Mouse (Mus musculus) Muller cell, postnatal 12 days (primary cell): ENCODE results near the gene Eml6.
A peak's percentile ranks its signal among the peaks of the same experiment; 100 is the strongest.
"Not testable (repeated sequence)": the region's sequence is repeated elsewhere in the genome, so short reads cannot be mapped to it uniquely, and the experiment has no call there.

Experiments
- DNase-seq: peaks from one replicate; pipeline ENCODE4 v3.0.0-alpha.2; 2015; ENCODE audit errors: inconsistent ontology term

The Eml6 gene

GRCm38 (mm10) chr11:30025835-30026472, at the start of gene Eml6:
Gene Eml6 (minus strand): TSS chr11:30026033.
- peak; percentile 99 for DNase-seq

DNA sequence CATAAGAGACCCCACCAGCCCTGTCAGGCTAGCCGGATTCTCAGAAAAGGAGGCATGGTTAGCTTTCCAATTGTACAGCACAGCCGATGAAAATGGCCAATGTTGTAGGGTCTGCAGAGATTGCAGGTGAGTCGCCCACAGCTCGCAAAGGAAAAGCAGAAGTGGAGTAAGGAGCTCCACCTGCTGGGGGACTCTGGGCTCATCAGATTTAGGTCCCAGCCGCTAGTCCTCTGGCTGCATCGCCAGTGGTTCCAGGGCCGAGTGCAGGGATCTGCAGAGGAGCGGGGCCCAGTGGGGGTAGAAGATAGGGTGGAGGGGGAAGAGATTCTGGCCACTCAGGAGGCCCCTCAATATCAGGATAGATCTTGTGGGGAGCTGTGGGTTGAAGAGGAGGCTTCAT, 31.5 kb upstream of the Eml6 start:
- peak; percentile 22 for DNase-seq

GRCm38 (mm10) chr11:30025144-30025543, 689 bp downstream of the Eml6 start:
- peak; percentile 33 for DNase-seq

- peak; percentile 39 for DNase-seq
Observed at GRCm38 (mm10) chr11:30024261-30025071, 1.4 kb downstream of the Eml6 start.

DNA sequence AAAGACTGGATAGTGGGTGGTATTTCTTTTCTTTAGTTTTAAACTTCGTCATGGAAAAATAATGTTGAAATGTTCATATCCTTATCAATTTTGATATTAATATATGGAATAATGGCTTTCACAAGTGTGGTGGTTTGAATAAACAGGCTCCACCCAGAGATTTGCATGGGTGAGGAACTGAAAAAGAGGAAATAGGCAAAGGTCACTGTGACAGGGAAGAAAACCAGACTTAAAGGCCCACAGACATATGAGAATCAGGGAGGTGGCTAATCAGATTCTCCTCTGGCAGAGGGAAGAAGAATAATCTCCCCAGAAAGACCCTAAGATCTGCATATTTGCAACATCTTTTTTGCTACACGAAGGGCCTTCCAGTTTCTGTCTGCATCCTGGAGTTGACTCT, 39.6 kb downstream of the Eml6 start:
- no peak for DNase-seq

DNA sequence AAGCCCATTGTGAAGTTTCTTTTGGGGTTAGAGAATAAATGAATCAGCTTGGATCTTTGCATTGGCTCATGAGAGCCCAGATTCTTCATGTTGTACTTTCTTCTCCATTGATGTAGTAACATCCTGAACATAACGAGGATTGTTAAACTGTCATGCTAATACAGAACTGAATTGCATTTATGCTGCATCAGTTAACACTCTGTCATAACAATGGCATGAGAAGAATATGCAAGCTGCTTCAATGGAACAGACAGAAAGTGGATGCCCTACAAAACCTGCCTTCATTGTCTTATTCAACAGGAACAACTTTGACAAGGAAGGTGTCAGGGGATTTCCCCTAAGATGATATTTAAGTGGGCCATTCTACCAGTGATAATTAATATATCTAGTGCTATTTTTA, 57.0 kb downstream of the Eml6 start:
- peak; percentile 79 for DNase-seq

DNA sequence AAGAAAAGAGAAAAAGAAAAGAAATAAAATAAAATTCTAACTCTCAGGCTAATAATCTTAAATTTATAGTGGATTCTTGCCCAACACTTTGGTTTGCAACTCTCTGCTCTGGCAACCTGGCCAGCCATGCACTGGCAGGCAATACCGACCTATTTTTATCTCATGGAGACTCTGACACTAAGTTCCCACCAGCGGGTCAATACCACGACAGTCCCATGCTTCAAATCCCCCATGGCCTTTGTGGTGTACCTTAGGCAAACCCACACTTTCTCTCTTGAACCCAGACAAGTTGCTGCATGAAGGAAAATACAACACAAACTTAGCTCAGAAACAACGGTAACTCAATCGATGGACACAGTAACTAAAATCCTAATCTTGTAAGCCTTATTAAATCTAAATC, 66.5 kb downstream of the Eml6 start:
- DNase-seq = no peak

GRCm38 (mm10) chr11:29944661-29945060, 81.2 kb downstream of the Eml6 start:
- DNase-seq = no peak

DNA sequence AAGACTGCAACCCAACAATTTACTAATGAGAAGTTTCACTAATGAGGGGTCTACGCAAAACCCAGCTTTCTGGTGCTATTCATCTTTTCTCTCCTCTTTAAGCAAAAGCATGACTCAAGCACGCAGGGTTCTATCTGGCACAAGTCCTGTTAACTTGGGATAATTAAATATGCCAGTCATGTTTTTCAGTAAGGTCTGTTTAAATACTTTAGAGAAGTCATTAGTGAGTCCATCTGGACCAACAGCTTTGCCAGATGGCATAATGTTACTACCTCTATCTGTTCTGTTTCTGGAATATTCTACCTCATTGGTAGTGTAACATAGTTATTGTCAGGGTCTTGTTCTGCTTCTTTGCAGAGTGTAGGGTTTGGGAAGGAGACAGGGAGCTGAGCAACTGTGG, 101.5 kb downstream of the Eml6 start:
- peak; percentile 96 for DNase-seq

- DNase-seq = no peak
Observed at GRCm38 (mm10) chr11:29923851-29924250, 102.0 kb downstream of the Eml6 start.

GRCm38 (mm10) chr11:29913180-29913579, 112.7 kb downstream of the Eml6 start:
- DNase-seq = no peak

DNA sequence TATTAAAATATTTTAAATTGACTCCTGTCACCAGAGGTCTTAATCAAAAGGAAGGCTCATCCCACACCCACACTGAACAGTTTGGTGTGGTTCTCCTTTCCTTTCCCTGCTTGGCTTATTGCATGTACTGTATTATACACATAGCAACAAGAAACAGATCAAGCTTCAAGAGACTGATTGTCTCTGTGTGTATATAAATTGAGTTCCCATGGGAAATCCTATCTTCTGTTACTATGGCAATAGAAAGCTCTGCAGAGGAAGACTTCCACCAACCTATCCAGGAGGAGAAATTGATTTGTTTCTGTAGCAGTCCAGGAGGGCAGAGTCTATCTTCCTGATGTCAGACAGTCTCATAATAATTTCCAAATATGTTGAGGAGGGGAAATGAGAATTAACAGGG, 116.5 kb downstream of the Eml6 start:
- no peak for DNase-seq

- DNase-seq = peak; percentile 34
Observed at GRCm38 (mm10) chr11:29885160-29885559, 140.7 kb downstream of the Eml6 start.

DNA sequence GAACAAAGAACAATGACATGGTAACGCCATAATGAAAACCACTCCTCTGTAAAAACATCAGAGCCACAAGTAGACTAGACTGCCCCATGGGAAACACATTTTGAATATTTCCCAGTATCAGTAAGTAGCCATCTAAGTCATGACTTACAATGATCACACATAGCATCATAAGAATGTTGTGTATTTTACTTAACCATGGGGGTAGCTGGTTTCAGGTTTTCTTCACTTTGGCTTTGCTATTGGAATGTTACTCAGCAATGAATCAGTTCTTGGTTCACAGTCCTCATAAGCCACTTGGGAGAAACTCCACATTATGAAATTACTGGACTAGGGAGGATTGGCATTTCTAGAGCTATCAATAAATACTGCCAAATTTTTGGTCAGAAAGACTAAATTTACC, 141.5 kb downstream of the Eml6 start:
- no peak for DNase-seq

DNA sequence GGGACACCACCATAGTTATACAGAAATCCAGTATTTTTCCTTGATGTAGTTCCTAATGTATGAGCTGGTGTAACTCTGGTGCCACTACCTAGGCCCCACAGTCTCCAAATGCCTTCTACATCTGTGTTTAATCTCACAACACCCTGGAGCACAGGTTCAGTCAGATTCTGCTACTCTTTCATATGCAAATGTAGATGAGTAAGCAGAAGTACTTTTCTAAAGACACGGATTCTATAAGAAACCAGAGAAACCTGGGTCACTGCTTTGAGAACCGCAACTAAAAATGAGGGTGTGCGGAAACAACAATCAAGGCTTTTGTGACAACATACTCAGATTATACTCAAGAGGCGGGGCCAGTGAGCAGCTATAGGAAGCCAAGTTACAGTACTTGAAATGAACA, 142.8 kb downstream of the Eml6 start:
- no peak for DNase-seq

GRCm38 (mm10) chr11:29879641-29880040, 146.2 kb downstream of the Eml6 start:
- DNase-seq = peak; percentile 36

- no peak for DNase-seq
Observed at GRCm38 (mm10) chr11:29877981-29878380, 147.9 kb downstream of the Eml6 start.

DNA sequence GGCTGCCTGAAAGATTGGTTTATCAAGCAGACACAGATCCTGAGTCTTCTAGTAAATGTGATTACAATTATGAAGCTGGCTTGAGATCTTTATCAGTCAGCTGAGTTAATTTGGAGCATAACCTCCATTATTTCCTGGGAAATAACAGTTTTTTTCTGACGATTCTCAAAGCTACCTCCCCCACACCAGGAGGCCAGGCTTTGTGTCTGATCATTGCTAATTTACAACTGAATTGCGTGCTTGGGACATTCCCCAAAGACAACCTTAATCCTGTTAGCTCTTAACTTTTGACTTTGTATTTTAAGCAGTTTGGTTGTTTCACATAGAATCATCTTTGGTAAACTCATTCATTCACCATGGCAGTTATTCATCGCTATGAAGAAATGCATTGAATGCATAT, 148.6 kb downstream of the Eml6 start:
- no peak for DNase-seq

DNA sequence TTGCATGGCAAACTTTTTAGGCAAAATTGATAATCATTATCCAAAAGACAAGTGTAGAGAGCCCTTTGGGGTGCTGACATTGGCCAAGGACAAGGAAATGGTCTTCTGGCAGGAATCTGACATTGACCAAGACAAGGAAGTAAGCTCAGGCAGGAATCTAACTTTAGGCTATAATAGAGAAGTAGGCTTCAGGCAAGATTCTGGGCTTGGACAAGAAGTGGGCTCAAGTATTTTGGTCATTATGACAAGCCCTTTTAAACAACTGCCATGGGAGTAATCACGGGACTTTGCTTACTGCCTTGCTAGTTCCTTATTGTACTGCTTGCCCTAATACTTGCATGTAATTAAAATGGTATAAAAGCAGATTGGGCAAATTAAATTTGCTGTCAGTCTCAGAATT, 151.1 kb downstream of the Eml6 start:
- not testable (repeated sequence) for DNase-seq

DNA sequence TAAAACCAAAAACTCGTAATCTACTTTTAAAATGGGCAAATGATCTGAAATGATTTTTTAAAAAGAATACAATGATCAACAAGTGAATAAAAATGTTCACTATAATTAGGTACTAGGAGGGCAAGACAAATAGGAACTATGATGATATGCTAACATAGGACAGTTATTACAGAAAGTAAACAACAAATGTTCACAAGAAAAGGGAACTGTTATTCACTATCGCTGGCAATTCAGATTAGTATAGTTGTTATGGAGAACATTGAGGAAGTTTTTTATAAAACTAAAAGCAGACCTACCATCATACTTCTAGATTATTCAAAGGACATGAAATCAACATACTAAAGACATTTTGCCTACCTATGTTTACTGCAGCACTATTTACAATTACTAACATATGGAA, 155.7 kb downstream of the Eml6 start:
- no peak for DNase-seq

DNA sequence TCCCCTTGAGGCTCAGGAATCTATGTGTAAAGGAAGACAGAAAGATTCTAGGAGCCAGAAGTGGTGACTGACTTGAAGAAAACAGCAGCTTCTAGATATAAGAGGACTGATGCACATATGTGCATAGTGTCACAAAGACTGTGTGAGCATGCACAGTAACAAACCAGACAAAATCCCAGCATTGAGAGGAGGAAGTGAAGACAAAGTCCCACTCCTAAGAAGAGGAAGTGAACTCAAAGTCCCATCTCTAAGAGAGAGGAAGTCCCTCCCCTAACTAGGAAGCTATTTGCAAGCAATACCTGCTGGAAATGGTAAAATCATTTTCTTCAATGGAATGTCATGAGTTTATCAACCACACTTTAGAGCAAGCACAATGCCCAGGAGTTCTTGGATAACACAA, 161.6 kb downstream of the Eml6 start:
- DNase-seq = no peak

GRCm38 (mm10) chr11:29861750-29862397, 164.0 kb downstream of the Eml6 start:
- DNase-seq = peak; percentile 53

GRCm38 (mm10) chr11:29861040-29861439, 164.8 kb downstream of the Eml6 start:
- no peak for DNase-seq
